In the genomic region with DNA sequence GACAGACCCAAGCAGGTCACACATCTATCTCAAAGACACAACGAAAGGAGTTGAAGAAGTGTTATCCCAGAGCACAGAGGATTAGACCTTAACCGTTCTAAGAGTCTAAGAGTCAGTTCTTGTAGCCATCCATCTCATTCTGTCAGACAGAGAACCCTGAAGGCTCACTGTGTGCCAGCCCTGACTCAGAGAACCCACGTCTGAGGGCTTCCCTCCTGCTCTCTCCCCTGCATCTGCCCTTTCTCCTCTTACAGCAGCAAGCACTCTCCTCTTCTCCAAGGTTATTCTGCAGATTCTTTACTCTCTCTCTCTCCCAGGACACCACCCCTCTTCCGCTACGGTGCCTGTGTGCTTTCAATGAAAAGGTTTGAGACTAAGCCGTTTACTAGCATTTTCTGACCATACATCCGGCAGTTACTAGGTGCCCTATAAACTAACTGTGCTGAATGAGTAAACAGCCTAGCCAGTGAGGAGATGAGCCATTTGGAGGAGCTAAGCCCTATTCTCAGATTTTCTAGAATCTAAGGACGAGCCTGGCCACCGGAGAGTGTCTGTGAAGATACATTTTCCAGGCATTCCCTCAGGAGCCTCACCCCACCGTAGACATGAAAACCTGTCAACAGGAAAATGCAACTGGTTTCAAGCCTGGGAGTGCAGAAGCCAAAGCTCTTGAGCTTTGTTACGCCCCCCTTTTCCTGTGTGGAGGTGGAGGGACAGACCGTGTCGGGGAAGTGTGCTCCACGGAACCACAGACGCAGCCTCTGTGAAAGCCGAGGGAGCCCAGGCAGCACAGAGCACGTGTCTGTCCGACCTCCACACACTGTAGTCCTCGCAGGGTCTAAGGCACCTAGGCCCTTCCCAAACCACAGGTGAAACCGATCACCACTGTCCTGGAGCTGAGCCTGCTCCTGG, we compare ENCODE assay signal across 11 mouse cellular contexts. TPM values are rescaled to one million over a fixed set of nuclear protein-coding genes. Genes with fewer than 3 reads are reported as not detected.
DNase-seq lines count a peak whose midpoint lies in the region; ATAC-seq lines count a peak whose summit lies in the region.
"Had no signal": no experiment of that assay in that cellular context is flagged by ENCODE, and none has a peak within 500 bp of the region (broad histone marks: within the 10 kb centered on the region; RNA-seq: fewer than 3 reads in every experiment).

No protein-coding gene starts in this region.

- ATAC-seq in heart, embryonic 13.5 days (ENCODE audit: extremely low read depth, insufficient number of reproducible peaks, low FRiP score, low TSS enrichment), result no peak; the same call in 1 of the 2 replicates
- peak; percentile 84 for ATAC-seq in CD4-positive, CD25-positive, alpha-beta regulatory T cell, adult 4 months
- ATAC-seq in monocyte, adult 5-6 weeks (replicated peaks; ENCODE audit: insufficient number of reproducible peaks, low FRiP score, low TSS enrichment, poor library complexity, severe bottlenecking), result 0 out of 2 replicates have a peak, but pooled peaks have one; percentile 12

- H3K4me1 ChIP-seq in heart, embryonic 13.5 days, result peaks cover 64% of the 10 kb centered on the region
- peaks cover 23% of the 10 kb centered on the region for H3K4me1 ChIP-seq in brown adipose tissue, adult 24 weeks (ENCODE audit: control insufficient read depth, insufficient read depth, insufficient read length, low read length)

- H3K4me2 ChIP-seq in heart, embryonic 13.5 days, result peak overlapping the region; percentile 48

- no peak for DNase-seq in heart, postnatal 10 days
- DNase-seq in lung, postnatal 25 days (ENCODE audit: low spot score), result no peak
- no peak for DNase-seq in gastrocnemius, postnatal 36 days
- DNase-seq in left cerebral cortex, postnatal 36 days (ENCODE audit: low spot score in 2 of 2), result no peak
- DNase-seq: kidney, adult 11 months had no signal

- no peaks in the 10 kb centered on the region for H3K27me3 ChIP-seq in heart, embryonic 13.5 days (replicated peaks)

- H3K27ac ChIP-seq in heart, embryonic 13.5 days (replicated peaks), result peak overlapping the region; percentile 36
- 0 out of 2 replicates have a peak overlapping the region, but pooled peaks have one; percentile 0 for H3K27ac ChIP-seq in brown adipose tissue, adult 24 weeks (replicated peaks; ENCODE audit: low read depth, low read length)

- WGBS in heart, embryonic 13.5 days, result 35% methylated on average over 20 of the region's 20 CpGs

- intact Hi-C loops in heart, postnatal 10 days (cut with DNase I), result no loop called here
- intact Hi-C loops in gastrocnemius, postnatal 36 days (cut with DNase I), result no loop called here
- intact Hi-C loops in left cerebral cortex, postnatal 36 days (cut with DNase I), result no loop called here

- peak overlapping the region; percentile 41 for H3K9ac ChIP-seq in heart, embryonic 13.5 days

- H3K36me3 ChIP-seq in heart, embryonic 13.5 days, result peaks cover 17% of the 10 kb centered on the region

- no peaks in the 10 kb centered on the region for H3K9me3 ChIP-seq in heart, embryonic 13.5 days

- no peak overlapping the region; the same call in 1 of the 2 replicates for H3K4me3 ChIP-seq in heart, embryonic 13.5 days
- H3K4me3 ChIP-seq in brown adipose tissue, adult 24 weeks (ENCODE audit: insufficient read depth, low read depth, low read length), result no peak overlapping the region

RNA-seq across cellular contexts. Expression of a gene that starts 8.0 kb away (rescaled TPM):
- polyA plus RNA-seq in heart, embryonic 13.5 days (2015; fragmentation: Nextera tagmentation; extraction: Ambion mirVana), result 47.2 and 49.8 TPM in 2 replicates
- total RNA-seq in heart, postnatal 10 days (2021), result 10 to 100 TPM; 47.8 to 49.8 TPM
- 10 to 100 TPM; 31.1 to 45.6 TPM for polyA plus RNA-seq in CD4-positive, CD25-positive, alpha-beta regulatory T cell, adult 4 months (2017; shearing (Covaris generic))
- 12.0 and 16.0 TPM in 2 replicates for polyA plus RNA-seq in brown adipose tissue, adult 24 weeks (2012; ENCODE audit: insufficient read depth, insufficient read length, missing spikeins)
- 51.7 to 80.9 TPM (median 59.9 TPM) in 3 replicates for total RNA-seq in monocyte, adult 5-6 weeks (2017)
- 10 to 100 TPM; 24.9 to 28.4 TPM for total RNA-seq in gastrocnemius, postnatal 36 days (2021)
- 10 to 100 TPM; 67.8 to 74.3 TPM for total RNA-seq in left cerebral cortex, postnatal 36 days (2021)

RNA-seq across cellular contexts. Expression of a gene that starts 39.5 kb away (rescaled TPM):
- polyA plus RNA-seq in heart, embryonic 13.5 days (2015; fragmentation: Nextera tagmentation; extraction: Ambion mirVana), result 27.9 and 30.0 TPM in 2 replicates
- 10 to 100 TPM; 21.8 to 23.2 TPM for total RNA-seq in heart, postnatal 10 days (2021)
- 10 to 100 TPM; 31.7 to 40.8 TPM for polyA plus RNA-seq in CD4-positive, CD25-positive, alpha-beta regulatory T cell, adult 4 months (2017; shearing (Covaris generic))
- 19.0 and 21.4 TPM in 2 replicates for polyA plus RNA-seq in brown adipose tissue, adult 24 weeks (2012; ENCODE audit: insufficient read depth, insufficient read length, missing spikeins)
- total RNA-seq in monocyte, adult 5-6 weeks (2017), result 23.8 to 36.2 TPM (median 25.0 TPM) in 3 replicates
- total RNA-seq in gastrocnemius, postnatal 36 days (2021), result 10 to 100 TPM; 15.2 to 16.7 TPM
- 10 to 100 TPM; 26.2 to 30.0 TPM for total RNA-seq in left cerebral cortex, postnatal 36 days (2021)

RNA-seq across cellular contexts. Expression of a gene that starts 54.3 kb away (rescaled TPM):
- polyA plus RNA-seq in heart, embryonic 13.5 days (2015; fragmentation: Nextera tagmentation; extraction: Ambion mirVana), result not detected in 2 replicates
- total RNA-seq in heart, postnatal 10 days (2021), result not detected
- under 1 TPM in 1 of 2 experiments, not detected in 1; 0.27 TPM for polyA plus RNA-seq in CD4-positive, CD25-positive, alpha-beta regulatory T cell, adult 4 months (2017; shearing (Covaris generic))
- polyA plus RNA-seq in brown adipose tissue, adult 24 weeks (2012; ENCODE audit: insufficient read depth, insufficient read length, missing spikeins), result not detected in 2 replicates
- not detected in 3 replicates for total RNA-seq in monocyte, adult 5-6 weeks (2017)
- not detected for total RNA-seq in gastrocnemius, postnatal 36 days (2021)
- not detected for total RNA-seq in left cerebral cortex, postnatal 36 days (2021)
- total RNA-seq: liver, adult 2 months had no signal
- polyA plus RNA-seq: liver, adult 2 months; neural tube, embryonic 14.5 days had no signal
